In genomic region chr9:124037707-124038106, GRCm38 (mm10) we compare ENCODE assay signal across 9 mouse cellular contexts. TPM values are rescaled to one million over a fixed set of nuclear protein-coding genes. Genes with fewer than 3 reads are reported as not detected.
DNase-seq lines count a peak whose midpoint lies in the region; ATAC-seq lines count a peak whose summit lies in the region.
"Had no signal": no experiment of that assay in that cellular context is flagged by ENCODE, and none has a peak within 500 bp of the region (broad histone marks: within the 10 kb centered on the region; RNA-seq: fewer than 3 reads in every experiment).

No protein-coding gene starts in this region.

- H3K27me3 ChIP-seq in hindbrain, embryonic 11.5 days (ENCODE audit: control insufficient read depth, insufficient read depth, low read length) = no peaks in the 10 kb centered on the region
- H3K27me3 ChIP-seq in hindbrain, embryonic 10.5 days (ENCODE audit: insufficient read depth, poor library complexity, severe bottlenecking) = no peaks in the 10 kb centered on the region
- H3K27me3 ChIP-seq in liver, embryonic 12.5 days (replicated peaks) = no peaks in the 10 kb centered on the region
- no peaks in the 10 kb centered on the region for H3K27me3 ChIP-seq in neural tube, embryonic 14.5 days (ENCODE audit: control insufficient read depth, insufficient read depth, low read length)

- no peak overlapping the region for H3K27ac ChIP-seq in hindbrain, embryonic 11.5 days (ENCODE audit: low read depth, low read length)
- no peak overlapping the region for H3K27ac ChIP-seq in hindbrain, embryonic 10.5 days
- 0 out of 2 replicates have a peak overlapping the region, but pooled peaks have one; percentile 15 for H3K27ac ChIP-seq in liver, embryonic 12.5 days
- H3K27ac ChIP-seq in neural tube, embryonic 14.5 days (ENCODE audit: low read depth, low read length) = no peak overlapping the region

- no peaks in the 10 kb centered on the region for H3K36me3 ChIP-seq in hindbrain, embryonic 11.5 days (ENCODE audit: control insufficient read depth, insufficient read depth, low read length)
- no peaks in the 10 kb centered on the region for H3K36me3 ChIP-seq in hindbrain, embryonic 10.5 days
- no peaks in the 10 kb centered on the region for H3K36me3 ChIP-seq in liver, embryonic 12.5 days
- no peaks in the 10 kb centered on the region for H3K36me3 ChIP-seq in neural tube, embryonic 14.5 days (ENCODE audit: control insufficient read depth, insufficient read depth, low read length)

- H3K4me1 ChIP-seq in hindbrain, embryonic 11.5 days (replicated peaks; ENCODE audit: control insufficient read depth, insufficient read depth, low read length) = no peaks in the 10 kb centered on the region
- no peaks in the 10 kb centered on the region for H3K4me1 ChIP-seq in hindbrain, embryonic 10.5 days (replicated peaks)
- H3K4me1 ChIP-seq in liver, embryonic 12.5 days = peaks cover 25% of the 10 kb centered on the region
- H3K4me1 ChIP-seq in neural tube, embryonic 14.5 days (ENCODE audit: control insufficient read depth, insufficient read depth, low read length) = no peaks in the 10 kb centered on the region

- no peaks in the 10 kb centered on the region for H3K9me3 ChIP-seq in hindbrain, embryonic 11.5 days (ENCODE audit: control insufficient read depth, low read length)
- no peaks in the 10 kb centered on the region for H3K9me3 ChIP-seq in hindbrain, embryonic 10.5 days
- H3K9me3 ChIP-seq in liver, embryonic 12.5 days (replicated peaks) = no peaks in the 10 kb centered on the region
- H3K9me3 ChIP-seq in neural tube, embryonic 14.5 days (ENCODE audit: control insufficient read depth, low read length) = no peaks in the 10 kb centered on the region

- H3K4me3 ChIP-seq in hindbrain, embryonic 11.5 days (ENCODE audit: low read depth, low read length) = no peak overlapping the region
- no peak overlapping the region for H3K4me3 ChIP-seq in hindbrain, embryonic 10.5 days
- H3K4me3 ChIP-seq in liver, embryonic 12.5 days = no peak overlapping the region
- H3K4me3 ChIP-seq in neural tube, embryonic 14.5 days (ENCODE audit: low read depth, low read length) = no peak overlapping the region

- H3K9ac ChIP-seq in hindbrain, embryonic 11.5 days (ENCODE audit: low read depth, low read length) = no peak overlapping the region
- no peak overlapping the region for H3K9ac ChIP-seq in liver, embryonic 12.5 days
- no peak overlapping the region for H3K9ac ChIP-seq in neural tube, embryonic 14.5 days (replicated peaks; ENCODE audit: low read depth, low read length)

- peak; percentile 27; the same call in 1 of the 2 replicates for ATAC-seq in hindbrain, embryonic 11.5 days (ENCODE audit: low FRiP score)
- peak; percentile 75 for ATAC-seq in liver, embryonic 12.5 days
- ATAC-seq in neural tube, embryonic 14.5 days (ENCODE audit: low read depth) = peak; percentile 73; the same call in 1 of the 2 replicates

- DNase-seq in hindbrain, embryonic 11.5 days (ENCODE audit: low spot score) = peak; percentile 23
- DNase-seq in hindbrain, embryonic 10.5 days (ENCODE audit: low spot score) = no peak
- DNase-seq in ZHBTc4 (ENCODE audit: low read depth, low spot score) = peak; percentile 4
- DNase-seq in gastrocnemius, postnatal 25 days = peak; percentile 52
- DNase-seq in kidney, adult 9 months = peak; percentile 82
- DNase-seq in testis, postnatal 14 days (ENCODE audit: low spot score) = peak; percentile 17

- H3K4me2 ChIP-seq in hindbrain, embryonic 11.5 days (replicated peaks; ENCODE audit: low read depth, low read length) = no peak overlapping the region
- H3K4me2 ChIP-seq in liver, embryonic 12.5 days = no peak overlapping the region
- no peak overlapping the region for H3K4me2 ChIP-seq in neural tube, embryonic 14.5 days (ENCODE audit: low read depth, low read length)

- WGBS in hindbrain, embryonic 11.5 days = 56% methylated on average over 4 of the region's 4 CpGs
- 65% methylated on average over 4 of the region's 4 CpGs for WGBS in hindbrain, embryonic 10.5 days
- 12% methylated on average over 4 of the region's 4 CpGs for WGBS in liver, embryonic 12.5 days (ENCODE audit: insufficient replicate concordance)
- WGBS in neural tube, embryonic 14.5 days = 21% methylated on average over 4 of the region's 4 CpGs

RNA-seq across cellular contexts. Expression of gene Ccr3, which starts 15.9 kb away (rescaled TPM):
- 0.14 TPM in 1 of 2 replicates, not detected in the other for polyA plus RNA-seq in hindbrain, embryonic 11.5 days (2014; fragmentation: Nextera tagmentation; extraction: Ambion mirVana)
- not detected in 2 replicates for polyA plus RNA-seq in hindbrain, embryonic 10.5 days (2016; fragmentation: Nextera tagmentation; extraction: Ambion mirVana)
- total RNA-seq in gastrocnemius, postnatal 25 days (2021) = not detected
- 0.05 TPM in 1 of 2 replicates, not detected in the other for polyA plus RNA-seq in liver, embryonic 12.5 days (2016; fragmentation: Nextera tagmentation; extraction: Ambion mirVana)
- polyA plus RNA-seq in neural tube, embryonic 14.5 days (2014; fragmentation: Nextera tagmentation; extraction: Ambion mirVana) = not detected in 2 replicates

RNA-seq across cellular contexts. Expression of gene Ccr1l1, which starts 59.5 kb away (rescaled TPM):
- polyA plus RNA-seq in hindbrain, embryonic 11.5 days (2014; fragmentation: Nextera tagmentation; extraction: Ambion mirVana) = not detected in 2 replicates
- not detected in 2 replicates for polyA plus RNA-seq in hindbrain, embryonic 10.5 days (2016; fragmentation: Nextera tagmentation; extraction: Ambion mirVana)
- total RNA-seq in gastrocnemius, postnatal 25 days (2021) = not detected
- not detected in 2 replicates for polyA plus RNA-seq in liver, embryonic 12.5 days (2016; fragmentation: Nextera tagmentation; extraction: Ambion mirVana)
- not detected in 2 replicates for polyA plus RNA-seq in neural tube, embryonic 14.5 days (2014; fragmentation: Nextera tagmentation; extraction: Ambion mirVana)
- polyA plus RNA-seq: large intestine, adult 2 months had no signal
